Mouse (Mus musculus) intestine, embryonic 16.5 days (tissue): ENCODE results near the gene Gm20388. TPM values are rescaled to one million over a fixed set of nuclear protein-coding genes. Genes with fewer than 3 reads are reported as not detected.
A peak's percentile ranks its signal among the peaks of the same experiment; 100 is the strongest.

ENCODE experiments used
- ATAC-seq: fragments of 200-750 bp; cut with Nextera tagmentation; 2 replicates; pipeline ENCODE4 v1.8.0; 2017; ENCODE audit warnings: moderate TSS enrichment, moderate library complexity
- H3K27ac ChIP-seq: fragments of 300-500 bp; sonication (generic); 2 replicates; pipeline ENCODE4 v1.5.1; 2014; ENCODE audit warnings: mild to moderate bottlenecking, low read length
- H3K27me3 ChIP-seq: fragments of 300-500 bp; sonication (generic); replicated peaks from 2 replicates; pipeline ENCODE4 v1.6.1; 2014; ENCODE audit warnings: low read length, control low read depth, mixed read lengths; ENCODE audit not compliant: control insufficient read depth, insufficient read depth
- H3K36me3 ChIP-seq: fragments of 300-500 bp; sonication (generic); 2 replicates; pipeline ENCODE4 v1.6.1; 2014; ENCODE audit warnings: low read length, control low read depth; ENCODE audit not compliant: control insufficient read depth, insufficient read depth
- H3K4me1 ChIP-seq: fragments of 300-500 bp; sonication (generic); 2 replicates; pipeline ENCODE4 v1.6.1; 2014; ENCODE audit warnings: low read length, control low read depth, mixed read lengths; ENCODE audit not compliant: control insufficient read depth, insufficient read depth
- H3K4me2 ChIP-seq: fragments of 300-500 bp; sonication (generic); 2 replicates; pipeline ENCODE4 v1.6.1; 2014; ENCODE audit warnings: low read depth, low read length, control low read depth
- H3K4me3 ChIP-seq: fragments of 300-500 bp; sonication (generic); 2 replicates; pipeline ENCODE4 v1.5.1; 2014; ENCODE audit warnings: mild to moderate bottlenecking, low read length
- H3K9ac ChIP-seq: fragments of 300-500 bp; sonication (generic); 2 replicates; pipeline ENCODE4 v1.6.1; 2014; ENCODE audit warnings: low read depth, low read length
- H3K9me3 ChIP-seq: fragments of 300-500 bp; sonication (generic); 2 replicates; pipeline ENCODE4 v1.6.1; 2016; ENCODE audit warnings: low read length, control low read depth; ENCODE audit not compliant: control insufficient read depth
- WGBS: fragments of 180-500 bp; shearing (Covaris S2); extraction: QIAGEN DNeasy Blood & Tissue Kit; methylation state at CpG from one replicate; pipeline ENCODE4 v1.1.7; 2014; 5-methylcytosine and 5-hydroxymethylcytosine counted together
- polyA plus RNA-seq: library from polyadenylated mRNA; unstranded; fragments of >200 nt; fragmentation: Nextera tagmentation; extraction: Ambion mirVana; gene quantifications from 2 replicates; pipeline ENCODE4 v1.2.1, GENCODE M21; 2015

Gm20388 gene
- polyA plus RNA-seq, 1 experiment from 2014 or later, result 5.8 TPM

DNA sequence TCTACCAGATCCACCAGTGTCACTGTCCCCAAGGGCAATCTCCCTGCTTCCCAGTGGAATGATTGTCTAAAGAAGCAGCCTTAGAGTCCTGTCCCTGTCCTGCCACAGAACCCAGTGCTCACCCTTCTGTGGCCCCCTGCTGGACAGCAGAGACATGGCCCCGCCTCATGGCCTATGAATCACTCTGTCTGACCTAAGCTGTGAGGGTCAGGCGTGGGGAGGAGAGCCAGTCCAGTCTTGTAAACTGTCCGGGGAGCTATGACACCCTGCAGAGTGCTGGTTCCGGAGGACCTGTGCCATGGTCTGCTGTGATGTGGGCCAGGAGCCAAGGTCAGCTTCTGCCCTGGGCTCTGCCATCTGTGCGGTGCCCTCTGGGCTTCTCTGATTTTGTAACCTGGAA is 2229.1 kb downstream of the Gm20388 start:
- H3K9me3 ChIP-seq, result no peaks in the 10 kb centered on the region
- H3K9ac ChIP-seq, result no peak overlapping the region
- H3K27me3 ChIP-seq, result no peaks in the 10 kb centered on the region
- H3K4me1 ChIP-seq, result no peaks in the 10 kb centered on the region
- 45% methylated on average over 5 of the region's 5 CpGs for WGBS
- no peak overlapping the region for H3K4me3 ChIP-seq
- no peak overlapping the region for H3K4me2 ChIP-seq
- ATAC-seq, result peak; percentile 77
- H3K36me3 ChIP-seq, result no peaks in the 10 kb centered on the region
- no peak overlapping the region for H3K27ac ChIP-seq

DNA sequence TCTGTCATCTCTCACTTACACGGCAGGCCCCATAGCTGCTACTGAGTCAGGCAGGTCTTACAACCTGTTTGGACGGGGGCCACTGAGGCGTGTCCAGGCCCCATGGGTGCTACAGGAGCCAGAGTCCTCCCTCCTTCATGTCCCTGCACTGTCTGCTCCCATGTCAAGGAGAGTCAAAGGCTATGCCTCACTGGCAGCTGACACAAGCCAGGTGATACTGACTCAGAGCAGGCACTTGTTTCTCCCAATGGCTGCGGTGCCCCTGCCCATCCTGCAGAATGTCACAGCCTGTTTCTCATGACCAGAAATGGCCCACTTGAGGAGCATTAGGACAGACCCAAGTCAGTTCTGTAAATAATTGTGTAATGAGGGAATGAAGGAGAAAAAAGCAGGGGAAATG is 2229.8 kb downstream of the Gm20388 start:
- ATAC-seq, result no peak
- WGBS, result 82% methylated on average over 4 of the region's 4 CpGs
- Histone ChIP-seq H3K9me3 (no peaks in the 10 kb centered on the region), H3K4me3 (no peak overlapping the region), H3K9ac (no peak overlapping the region), H3K27me3 (no peaks in the 10 kb centered on the region), H3K27ac (no peak overlapping the region), H3K4me1 (no peaks in the 10 kb centered on the region), H3K36me3 (no peaks in the 10 kb centered on the region), H3K4me2 (no peak overlapping the region)

DNA sequence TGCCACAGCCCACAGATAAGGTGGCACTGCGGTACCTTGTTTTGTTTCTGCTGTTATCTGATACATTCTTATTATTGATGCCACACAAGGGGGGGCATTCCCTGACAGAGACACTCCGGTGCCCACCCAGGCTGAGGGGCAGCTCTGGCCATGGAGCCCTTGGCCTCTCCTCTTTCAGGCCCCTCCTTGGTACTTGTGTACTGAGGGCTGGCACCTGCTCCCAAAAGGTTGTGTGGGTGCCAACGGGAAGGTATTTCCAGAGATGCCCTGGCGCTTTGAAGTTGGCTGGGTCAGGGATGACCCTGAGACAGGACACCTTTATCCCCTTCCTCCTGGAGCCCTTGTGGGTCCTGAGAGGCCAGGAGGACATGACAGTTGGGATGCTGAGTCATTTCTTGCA is 2231.8 kb downstream of the Gm20388 start:
- no peak overlapping the region for H3K4me3 ChIP-seq
- H3K27me3 ChIP-seq, result no peaks in the 10 kb centered on the region
- WGBS, result 93% methylated on average over 4 of the region's 4 CpGs
- H3K9me3 ChIP-seq, result no peaks in the 10 kb centered on the region
- no peaks in the 10 kb centered on the region for H3K4me1 ChIP-seq
- H3K4me2 ChIP-seq, result no peak overlapping the region
- H3K9ac ChIP-seq, result no peak overlapping the region
- ATAC-seq, result no peak
- no peaks in the 10 kb centered on the region for H3K36me3 ChIP-seq
- no peak overlapping the region for H3K27ac ChIP-seq

DNA sequence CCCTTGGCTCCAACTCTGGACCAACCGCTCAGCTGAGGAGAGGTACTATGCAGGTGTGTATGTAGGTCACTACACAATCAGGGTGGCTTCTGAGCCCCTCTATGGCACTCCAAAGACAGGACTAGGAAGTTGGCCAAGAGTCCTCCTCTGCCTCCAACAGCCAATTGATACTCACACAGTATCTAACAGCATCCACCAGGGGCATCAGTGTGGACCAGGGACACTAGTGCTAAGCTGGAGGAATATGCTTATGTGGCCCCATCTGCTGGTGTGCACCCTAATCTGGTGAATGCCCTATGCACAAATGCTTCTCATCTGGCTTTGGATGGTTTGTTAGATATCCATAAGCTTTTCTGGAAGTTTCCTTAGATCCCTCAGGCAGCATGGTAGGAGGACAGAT is 2232.6 kb downstream of the Gm20388 start:
- Histone ChIP-seq H3K36me3 (no peaks in the 10 kb centered on the region), H3K9me3 (no peaks in the 10 kb centered on the region), H3K27ac (no peak overlapping the region), H3K4me1 (no peaks in the 10 kb centered on the region), H3K4me2 (no peak overlapping the region), H3K9ac (no peak overlapping the region), H3K4me3 (no peak overlapping the region), H3K27me3 (no peaks in the 10 kb centered on the region)
- WGBS, result 100% methylated on average over 1 of the region's 1 CpGs
- no peak for ATAC-seq

- ATAC-seq, result no peak
- H3K4me3 ChIP-seq, result no peak overlapping the region
- WGBS, result 58% methylated on average over 11 of the region's 11 CpGs
- no peaks in the 10 kb centered on the region for H3K27me3 ChIP-seq
- H3K4me1 ChIP-seq, result no peaks in the 10 kb centered on the region
- H3K36me3 ChIP-seq, result no peaks in the 10 kb centered on the region
- no peak overlapping the region for H3K9ac ChIP-seq
- no peak overlapping the region for H3K4me2 ChIP-seq
- H3K9me3 ChIP-seq, result no peaks in the 10 kb centered on the region
- H3K27ac ChIP-seq, result no peak overlapping the region
Measured at GRCm38 (mm10) chr8:122144729-122145311, 2234.2 kb downstream of the Gm20388 start.

DNA sequence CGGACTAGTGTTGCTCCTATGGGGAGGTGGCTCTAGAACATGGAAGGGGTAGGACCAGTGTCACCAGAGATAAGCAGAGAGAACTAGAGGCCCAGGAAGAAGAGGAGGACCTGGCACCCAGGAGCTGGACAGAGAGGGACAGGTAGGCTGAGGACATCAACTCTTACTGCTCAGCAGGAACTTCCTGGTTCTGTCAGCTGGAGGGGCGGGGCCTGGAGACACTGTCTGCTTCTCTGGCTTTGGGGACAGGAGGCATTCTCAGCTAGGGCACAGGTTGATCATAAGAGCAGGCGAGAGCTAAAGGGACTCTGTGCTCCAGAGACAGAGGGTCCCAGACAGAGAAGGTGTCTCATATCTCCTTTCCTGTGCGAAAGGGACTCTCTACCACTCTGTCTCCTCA is 2238.4 kb downstream of the Gm20388 start:
- no peak overlapping the region for H3K27ac ChIP-seq
- H3K4me3 ChIP-seq, result no peak overlapping the region
- 75% methylated on average over 4 of the region's 4 CpGs for WGBS
- H3K9me3 ChIP-seq, result no peaks in the 10 kb centered on the region
- H3K4me1 ChIP-seq, result no peaks in the 10 kb centered on the region
- no peak for ATAC-seq
- no peaks in the 10 kb centered on the region for H3K36me3 ChIP-seq
- H3K4me2 ChIP-seq, result no peak overlapping the region
- H3K9ac ChIP-seq, result no peak overlapping the region
- H3K27me3 ChIP-seq, result no peaks in the 10 kb centered on the region

DNA sequence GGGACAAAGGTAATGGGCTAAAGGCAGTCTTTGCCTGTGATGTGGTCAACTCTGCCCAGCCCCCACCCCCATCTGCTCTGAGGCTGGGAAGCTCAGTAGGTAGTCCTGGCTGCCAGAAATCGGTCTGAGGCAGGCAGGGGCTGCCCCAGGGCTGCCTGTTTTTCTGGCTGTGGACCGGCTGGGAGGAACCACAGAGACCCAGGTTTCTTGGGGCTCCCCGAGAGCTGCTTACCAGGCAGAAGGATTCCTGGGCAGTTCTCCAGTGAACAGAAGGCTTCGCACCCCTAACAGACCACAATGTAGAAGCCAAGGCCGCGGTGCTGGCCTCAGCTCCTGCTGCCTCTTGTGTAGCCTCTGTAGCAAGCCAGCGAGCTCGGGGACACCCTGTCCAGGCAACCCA is 2239.0 kb downstream of the Gm20388 start:
- no peaks in the 10 kb centered on the region for H3K36me3 ChIP-seq
- ATAC-seq, result no peak
- no peaks in the 10 kb centered on the region for H3K9me3 ChIP-seq
- H3K4me3 ChIP-seq, result no peak overlapping the region
- no peak overlapping the region for H3K9ac ChIP-seq
- no peak overlapping the region for H3K4me2 ChIP-seq
- no peak overlapping the region for H3K27ac ChIP-seq
- 80% methylated on average over 8 of the region's 8 CpGs for WGBS
- no peaks in the 10 kb centered on the region for H3K27me3 ChIP-seq
- no peaks in the 10 kb centered on the region for H3K4me1 ChIP-seq

- Histone ChIP-seq H3K27me3 (no peaks in the 10 kb centered on the region), H3K27ac (no peak overlapping the region), H3K9me3 (no peaks in the 10 kb centered on the region), H3K36me3 (no peaks in the 10 kb centered on the region), H3K4me1 (peaks cover 6% of the 10 kb centered on the region; the same call in 1 of the 2 replicates), H3K4me2 (no peak overlapping the region), H3K9ac (no peak overlapping the region), H3K4me3 (no peak overlapping the region)
- 82% methylated on average over 3 of the region's 3 CpGs for WGBS
- no peak for ATAC-seq
Measured at GRCm38 (mm10) chr8:122151541-122151940, 2240.9 kb downstream of the Gm20388 start.

GRCm38 (mm10) chr8:122155082-122155643 is 2244.5 kb downstream of the Gm20388 start:
- no peak overlapping the region for H3K27ac ChIP-seq
- ATAC-seq, result no peak
- peaks cover 6% of the 10 kb centered on the region; the same call in 1 of the 2 replicates for H3K4me1 ChIP-seq
- no peak overlapping the region for H3K4me2 ChIP-seq
- no peaks in the 10 kb centered on the region for H3K36me3 ChIP-seq
- 30% methylated on average over 10 of the region's 10 CpGs for WGBS
- H3K9me3 ChIP-seq, result no peaks in the 10 kb centered on the region
- H3K27me3 ChIP-seq, result no peaks in the 10 kb centered on the region
- H3K9ac ChIP-seq, result no peak overlapping the region
- no peak overlapping the region for H3K4me3 ChIP-seq

DNA sequence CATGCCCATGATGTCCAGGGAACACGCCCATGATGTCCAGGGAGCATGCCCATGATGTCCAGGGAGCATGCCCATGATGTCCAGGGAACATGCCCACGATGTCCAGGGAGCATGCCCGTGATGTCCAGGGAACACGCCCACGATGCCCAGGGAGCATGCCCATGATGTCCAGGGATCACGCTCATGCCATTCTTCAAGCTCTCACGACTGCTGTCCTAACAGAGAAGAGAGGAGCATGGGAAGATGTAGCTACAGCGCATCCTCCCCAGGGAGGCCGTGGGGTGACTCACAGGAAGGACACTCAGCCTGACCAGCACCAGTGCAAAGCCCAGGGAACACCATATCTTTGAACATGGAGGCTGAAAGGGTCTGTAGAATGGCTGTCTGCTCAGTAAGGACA is 2245.3 kb downstream of the Gm20388 start:
- H3K27ac ChIP-seq, result no peak overlapping the region
- H3K9me3 ChIP-seq, result no peaks in the 10 kb centered on the region
- H3K4me3 ChIP-seq, result no peak overlapping the region
- 89% methylated on average over 9 of the region's 9 CpGs for WGBS
- H3K9ac ChIP-seq, result no peak overlapping the region
- no peak for ATAC-seq
- H3K36me3 ChIP-seq, result no peaks in the 10 kb centered on the region
- peaks cover 6% of the 10 kb centered on the region; the same call in 1 of the 2 replicates for H3K4me1 ChIP-seq
- H3K27me3 ChIP-seq, result no peaks in the 10 kb centered on the region
- no peak overlapping the region for H3K4me2 ChIP-seq
